Mouse (Mus musculus) right cerebral cortex, postnatal 25 days (tissue): ENCODE measurements at regions not wholly inside any gene's neighbourhood (a gene's known extent, or its start where the extent isn't known, plus 50 kb on each side); places are given as distances from the start of the nearest gene placed in this dataset.
"Not testable (repeated sequence)": the region's sequence is repeated elsewhere in the genome, so short reads cannot be mapped to it uniquely, and the experiment has no call there.

Source experiments
- DNase-seq: peaks from one replicate; pipeline ENCODE4 v3.0.0; 2022

- DNase-seq, result no peak
Observed at GRCm38 (mm10) chr7:75360874-75361273, 51.8 kb upstream of the Sv2b start.

- no peak for DNase-seq
Observed at GRCm38 (mm10) chr7:75362541-75362940, 53.5 kb upstream of the Sv2b start.

- DNase-seq, result no peak
Observed at GRCm38 (mm10) chr7:75365480-75365879, 56.4 kb upstream of the Sv2b start.

- DNase-seq, result peak; percentile 83
Observed at GRCm38 (mm10) chr7:75366285-75366882, 57.3 kb upstream of the Sv2b start.

GRCm38 (mm10) chr7:75368315-75368714, 59.3 kb upstream of the Sv2b start:
- no peak for DNase-seq

GRCm38 (mm10) chr7:75369366-75369765, 60.3 kb upstream of the Sv2b start:
- DNase-seq, result no peak

GRCm38 (mm10) chr7:75370595-75371519, 61.8 kb upstream of the Sv2b start:
- DNase-seq, result peak; percentile 83

GRCm38 (mm10) chr7:75371520-75371876, 62.4 kb upstream of the Sv2b start:
- DNase-seq, result no peak

- no peak for DNase-seq
Observed at GRCm38 (mm10) chr7:75371991-75372390, 62.9 kb upstream of the Sv2b start.

- no peak for DNase-seq
Observed at GRCm38 (mm10) chr7:75372892-75373444, 63.9 kb upstream of the Sv2b start.

- DNase-seq, result no peak
Observed at GRCm38 (mm10) chr7:75374506-75374905, 65.4 kb upstream of the Sv2b start.

- no peak for DNase-seq
Observed at GRCm38 (mm10) chr7:75379595-75379994, 70.5 kb upstream of the Sv2b start.

GRCm38 (mm10) chr7:75384506-75384911, 70.8 kb upstream of the Akap13 start:
- no peak for DNase-seq

- DNase-seq, result no peak
Observed at GRCm38 (mm10) chr7:75387033-75387432, 68.3 kb upstream of the Akap13 start.

GRCm38 (mm10) chr7:75387821-75388431, 67.4 kb upstream of the Akap13 start:
- DNase-seq, result no peak

- no peak for DNase-seq
Observed at GRCm38 (mm10) chr7:75390162-75390561, 65.2 kb upstream of the Akap13 start.

- DNase-seq, result no peak
Observed at GRCm38 (mm10) chr7:75392783-75393182, 62.6 kb upstream of the Akap13 start.

- no peak for DNase-seq
Observed at GRCm38 (mm10) chr7:75393466-75393865, 61.9 kb upstream of the Akap13 start.

GRCm38 (mm10) chr7:75394866-75395580, 60.3 kb upstream of the Akap13 start:
- DNase-seq, result no peak

GRCm38 (mm10) chr7:75397559-75397958, 57.8 kb upstream of the Akap13 start:
- DNase-seq, result no peak

GRCm38 (mm10) chr7:75398480-75398879, 56.9 kb upstream of the Akap13 start:
- not testable (repeated sequence) for DNase-seq

GRCm38 (mm10) chr7:75398904-75399724, 56.2 kb upstream of the Akap13 start:
- DNase-seq, result peak; percentile 16
